Mouse (Mus musculus) MEL (cell line): ENCODE data around the gene Slc36a3.

Source experiments
- CTCF ChIP-seq, 3 experiments: IDR thresholded peaks in 2 of 3; conservative IDR thresholded peaks in 1 of 3; 2 replicates each; pipeline ENCODE4 v1.5.1; 2011 to 2012; ENCODE audit warnings: low read length in 3 of 3, low read depth in 2 of 3, mild to moderate bottlenecking in 2 of 3, improper control_type of control experiment in 1 of 3, inconsistent platforms in 1 of 3, mixed read lengths in 1 of 3, moderate library complexity in 1 of 3; ENCODE audit not compliant: control insufficient read depth in 1 of 3, insufficient read depth in 1 of 3, poor library complexity in 1 of 3, severe bottlenecking in 1 of 3
- ELF1 ChIP-seq: IDR thresholded peaks from 2 replicates; pipeline ENCODE4 v1.6.1; 2014; ENCODE audit warnings: low read depth, mild to moderate bottlenecking, inconsistent platforms, low read length, improper control_type of control experiment, moderate library complexity
- GABPA ChIP-seq: IDR thresholded peaks from 2 replicates; pipeline ENCODE4 v1.6.1; 2012; ENCODE audit warnings: low read depth, mild to moderate bottlenecking, inconsistent platforms, low read length, improper control_type of control experiment, moderate library complexity
- KAT2A ChIP-seq: conservative IDR thresholded peaks from 2 replicates; pipeline ENCODE4 v1.6.1; 2012; ENCODE audit warnings: low read depth, low read length, improper control_type of control experiment, inconsistent platforms
- TCF12 ChIP-seq: IDR thresholded peaks from 2 replicates; pipeline ENCODE4 v1.6.1; 2014; ENCODE audit warnings: low read depth, mild to moderate bottlenecking, inconsistent platforms, low read length, improper control_type of control experiment, moderate library complexity
- USF1 ChIP-seq: IDR thresholded peaks from 2 replicates; pipeline ENCODE4 v1.6.1; 2014; ENCODE audit warnings: low read depth, mild to moderate bottlenecking, inconsistent platforms, low read length, improper control_type of control experiment, moderate library complexity

DNA sequence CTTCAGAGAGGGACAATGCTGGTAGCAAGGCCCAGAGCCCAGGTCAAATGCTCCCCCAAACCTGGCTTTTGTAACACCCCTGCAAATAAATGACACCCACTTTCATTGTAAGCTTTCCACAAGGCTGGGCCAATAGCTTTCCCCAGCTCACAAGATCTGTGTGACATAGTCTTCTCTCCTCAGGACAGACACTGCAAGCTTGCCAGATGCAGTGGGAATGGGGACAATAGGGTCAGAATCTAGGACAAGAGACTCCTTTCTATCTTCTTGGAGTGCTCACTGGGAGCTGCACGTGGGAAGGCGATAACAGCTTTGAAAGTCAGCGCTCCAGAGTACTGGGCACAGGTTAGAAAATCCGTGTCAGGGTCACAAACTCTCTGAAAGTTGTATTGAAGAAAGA is 72.3 kb downstream of the Slc36a3 start:
- no peak for TF ChIP-seq ELF1
- no peak for TF ChIP-seq CTCF (IDR thresholded peaks at IDR 0.05 in 2 of 3, conservative IDR thresholded peaks at IDR 0.05 in 1 of 3; ENCODE audit: control insufficient read depth in 1 of 3, insufficient read depth in 1 of 3, low read depth in 2 of 3, low read length in 3 of 3, poor library complexity in 1 of 3, severe bottlenecking in 1 of 3)
- TF ChIP-seq GABPA: no peak
- no peak for TF ChIP-seq TCF12
- no peak for TF ChIP-seq KAT2A
- TF ChIP-seq USF1: no peak
